Mouse (Mus musculus) liver, adult 2 months (tissue): Measurements from ENCODE around the gene Ckap2l.

Source experiments
- CTCF ChIP-seq: fragments of 200-500 bp; IDR thresholded peaks from 2 replicates; pipeline ENCODE4 v1.5.1; 2011; ENCODE audit warnings: low read depth, low read length, control low read depth
- POLR2A ChIP-seq: fragments of 200-500 bp; IDR thresholded peaks from 2 replicates; pipeline ENCODE4 v1.6.1; 2011; ENCODE audit warnings: low read length, control low read depth; ENCODE audit not compliant: insufficient read depth; ENCODE audit errors: extremely low read depth

DNA sequence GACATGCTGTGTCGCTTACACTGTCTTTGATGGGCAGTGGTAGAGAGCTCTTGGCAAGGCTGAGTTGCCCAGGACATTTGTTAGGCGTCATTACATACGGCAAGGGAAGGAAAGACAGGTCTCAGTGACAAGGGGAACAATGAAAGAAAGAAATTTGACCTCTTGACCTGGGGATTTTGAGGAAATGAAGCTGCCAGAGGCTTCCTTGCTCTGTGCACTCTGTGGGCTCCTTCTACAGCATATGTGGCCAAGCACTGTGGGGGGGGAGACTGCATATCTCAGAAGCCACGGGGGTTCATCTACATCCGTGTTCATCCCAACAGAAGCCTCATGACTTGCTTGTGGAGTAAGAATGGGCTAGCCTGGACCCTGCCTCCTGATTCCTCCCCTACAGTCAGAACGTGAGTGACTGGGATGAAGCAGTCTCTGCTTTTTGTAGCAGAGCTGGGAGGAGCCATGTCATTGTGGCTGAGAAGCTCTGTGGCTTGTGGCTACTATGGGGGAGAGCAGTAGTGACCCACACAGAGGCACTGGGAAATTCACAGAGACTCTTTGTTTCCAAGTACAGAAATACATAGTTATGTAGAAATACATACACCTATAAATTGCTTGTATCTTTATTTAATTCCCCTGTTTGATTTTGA lies 35.7 kb downstream of the Ckap2l start:
- no peak for TF ChIP-seq CTCF
- no peak for TF ChIP-seq POLR2A
